Mouse (Mus musculus) layer of hippocampus, postnatal 14 days (tissue): Measurements from ENCODE around the gene Cks1b. TPM values are rescaled to one million over a fixed set of nuclear protein-coding genes. Genes with fewer than 3 reads are reported as not detected.

ENCODE experiments used
- DNase-seq, 2 experiments: peaks; one replicate each; pipeline ENCODE4 v3.0.0; 2021 to 2022; ENCODE audit warnings: low spot score in 2 of 2, mixed read lengths in 1 of 2
- long read RNA-seq, 2 experiments: library from polyadenylated mRNA; stranded (forward); transcript quantifications; one replicate each; pipeline ENCODE4 v2.0.0; 2021
- total RNA-seq, 2 experiments: library from RNA; stranded (reverse); gene quantifications; 2 replicates each; pipeline ENCODE4 v1.2.3; 2021

The Cks1b gene
- 1 to 10 TPM; 4.6 to 6.5 TPM for total RNA-seq
- long read RNA-seq, experiment 1, transcript Cks1b-201 (3 exons, 849 nt), result major isoform, 5 of 6 reads
- long read RNA-seq, experiment 1, partial matches to known transcripts, result 0 of 6 reads
- long read RNA-seq, experiment 1, other reads (novel, unspliced or antisense), result 0 of 6 reads
- long read RNA-seq, experiment 2, partial matches to known transcripts, result 1 of 6 reads
- long read RNA-seq, experiment 2, other reads (novel, unspliced or antisense), result 0 of 6 reads

DNA sequence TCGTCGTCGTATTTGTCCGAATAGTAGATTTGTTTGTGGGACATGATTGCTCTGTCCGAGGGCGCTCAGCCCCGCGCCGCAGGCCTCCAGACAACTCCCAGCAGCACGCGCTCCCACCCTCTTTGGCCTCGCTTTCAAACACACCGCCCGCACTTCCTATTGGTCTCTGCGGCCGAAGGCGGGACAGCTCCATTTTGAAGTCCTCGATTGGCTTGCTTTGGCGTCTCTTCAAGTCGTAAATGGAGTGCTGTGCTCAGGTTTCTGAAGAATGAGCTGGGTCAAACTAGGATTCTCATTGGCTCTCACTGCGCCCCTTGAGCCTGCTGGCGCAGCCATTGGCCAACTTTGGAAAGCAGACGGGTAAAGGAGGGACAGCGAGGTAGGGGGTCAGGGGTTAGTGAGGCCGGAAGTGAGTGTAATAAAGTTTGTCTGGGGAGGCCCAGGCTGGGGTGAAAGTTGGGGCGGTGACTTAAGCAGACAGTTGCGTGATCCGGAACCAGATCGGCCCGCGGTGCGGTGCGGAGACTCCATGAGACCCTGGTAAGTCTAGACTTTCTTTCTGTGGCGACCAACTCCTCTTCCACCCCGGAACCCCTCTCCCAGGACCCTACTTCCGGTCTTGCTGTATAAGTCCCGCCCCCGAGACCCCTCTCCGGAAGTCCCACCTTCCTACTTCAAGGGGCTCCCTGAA is at the start of gene Cks1b, which contains the start of gene Shc1:
Gene Cks1b, minus strand, starts transcription at position 214 of the 691 bp plus-strand sequence.
Gene Shc1, plus strand, starts transcription at position 274 of the 691 bp plus-strand sequence.
- DNase-seq, result peak; percentile 90 to 97

GRCm38 (mm10) chr3:89458965-89459807 is 41.0 kb upstream of the Cks1b start:
- DNase-seq, result peak; percentile 85 to 93

DNA sequence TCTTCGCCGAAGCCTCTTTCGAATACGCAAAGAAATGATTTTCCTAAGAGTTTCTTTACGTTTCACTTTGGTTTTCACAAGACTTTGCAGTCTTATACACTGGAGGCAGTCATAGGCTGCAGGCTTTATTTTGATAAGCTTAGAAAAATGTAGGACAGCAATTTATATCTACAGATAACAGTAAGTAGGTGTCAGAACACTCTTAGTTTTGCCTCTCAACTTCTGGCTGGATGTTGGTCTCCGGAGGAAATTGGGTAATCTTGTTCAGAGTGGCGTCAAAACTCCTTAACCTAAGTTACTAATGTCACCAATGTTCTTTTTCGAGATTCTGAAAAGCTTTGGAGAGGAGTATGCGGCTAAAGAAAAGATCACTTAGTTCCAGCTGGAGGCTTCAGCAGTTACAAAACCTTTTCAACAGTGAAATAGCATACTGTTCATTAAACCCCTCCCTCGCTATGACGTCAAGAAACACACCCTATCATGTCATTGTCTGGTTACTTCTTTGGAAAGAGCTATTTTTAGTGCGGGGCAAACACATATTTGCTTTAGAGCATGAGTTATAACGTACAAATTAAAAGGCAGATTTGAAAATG is 40.3 kb upstream of the Cks1b start:
- no peak for DNase-seq

- peak in 1 of 2 experiments; percentile 49 for DNase-seq
Observed at GRCm38 (mm10) chr3:89456726-89457665, 38.8 kb upstream of the Cks1b start.

DNA sequence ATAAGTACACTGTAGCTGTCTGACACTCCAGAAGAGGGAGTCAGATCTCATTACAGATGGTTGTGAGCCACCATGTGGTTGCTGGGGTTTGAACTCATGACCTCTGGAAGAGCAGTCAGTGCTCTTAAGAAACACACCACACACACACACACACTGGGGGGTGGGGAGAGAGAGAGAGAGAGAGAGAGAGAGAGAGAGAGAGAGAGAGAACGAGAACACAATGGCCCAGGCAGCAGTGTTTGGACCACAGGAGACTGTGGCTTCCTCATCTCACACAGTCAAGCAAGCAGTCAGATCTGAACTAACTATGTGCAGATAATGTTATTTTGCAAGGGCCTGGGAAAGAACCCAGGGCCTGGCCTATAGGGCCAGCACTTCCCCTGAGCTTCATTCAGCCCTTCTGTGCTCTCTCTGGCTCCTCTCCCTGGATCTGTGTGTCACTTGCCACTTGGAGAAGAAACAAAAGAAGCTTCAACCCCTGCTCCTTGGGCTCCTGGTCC is 37.7 kb upstream of the Cks1b start:
- no peak for DNase-seq

DNA sequence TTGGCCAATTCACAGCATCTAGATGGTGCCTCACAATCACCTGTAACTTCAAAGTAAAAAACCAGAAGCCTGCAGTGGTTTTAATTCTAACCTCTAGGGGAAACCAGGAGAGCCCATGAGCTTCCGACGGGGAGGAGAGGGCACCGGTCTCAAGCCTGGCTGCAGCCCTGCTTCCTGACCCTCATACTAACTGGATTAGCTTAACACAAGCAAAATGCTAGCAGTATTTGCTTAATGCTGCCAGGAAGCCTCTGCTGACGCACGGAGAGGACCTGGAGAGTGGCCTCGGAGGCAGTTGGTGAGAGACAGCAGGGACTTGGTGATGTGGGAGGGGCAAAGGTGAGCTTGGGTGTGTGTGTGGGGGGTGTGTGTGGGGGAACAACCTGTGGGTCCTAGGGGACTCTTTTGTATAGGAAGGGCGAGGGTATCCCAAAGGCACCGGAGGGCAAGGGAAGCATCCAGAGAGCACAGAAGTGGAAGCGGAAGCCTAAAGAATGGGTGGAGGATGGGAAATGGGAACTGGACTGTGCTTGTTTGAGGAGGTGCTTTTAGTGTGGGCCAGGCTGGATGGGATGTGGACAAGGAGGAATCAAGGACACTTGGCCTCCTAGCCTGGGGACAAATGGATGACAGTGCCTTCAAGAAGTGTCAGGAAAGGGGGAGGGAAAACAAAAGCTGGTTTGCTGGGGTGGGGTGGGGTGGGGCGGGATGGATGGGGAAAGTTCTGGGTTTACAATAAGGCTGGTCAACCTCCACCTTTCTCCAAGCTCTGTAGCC is 36.4 kb upstream of the Cks1b start, which contains the start of gene Pmvk:
Gene Pmvk, plus strand, starts transcription at position 141 of the 777 bp plus-strand sequence.
- DNase-seq, result no peak

- no peak for DNase-seq
Observed at GRCm38 (mm10) chr3:89451916-89452315, 33.7 kb upstream of the Cks1b start.

DNA sequence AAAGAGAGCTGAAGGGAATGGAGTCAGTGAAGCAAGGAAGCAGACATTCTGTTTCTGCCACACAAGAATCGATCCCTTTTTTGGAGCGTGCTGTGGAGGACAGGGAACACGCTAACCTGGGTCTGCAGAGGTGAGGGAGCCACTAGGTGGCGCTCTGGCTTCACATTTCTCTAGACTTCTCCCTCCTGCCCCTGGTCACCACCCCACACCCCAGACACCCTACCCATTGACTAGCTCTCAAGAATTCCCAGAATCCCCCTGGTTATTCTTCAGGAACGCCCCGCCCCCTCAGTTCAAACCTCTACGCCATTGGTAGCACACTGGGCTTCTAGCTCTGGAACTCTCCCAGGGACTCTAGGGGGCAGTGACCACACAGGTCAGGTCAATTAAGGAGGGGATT is 31.4 kb upstream of the Cks1b start:
- DNase-seq, result peak; percentile 50 to 58

GRCm38 (mm10) chr3:89448720-89449537 is 30.7 kb upstream of the Cks1b start:
- no peak for DNase-seq

GRCm38 (mm10) chr3:89440691-89441090 is 22.5 kb upstream of the Cks1b start:
- DNase-seq, result no peak

DNA sequence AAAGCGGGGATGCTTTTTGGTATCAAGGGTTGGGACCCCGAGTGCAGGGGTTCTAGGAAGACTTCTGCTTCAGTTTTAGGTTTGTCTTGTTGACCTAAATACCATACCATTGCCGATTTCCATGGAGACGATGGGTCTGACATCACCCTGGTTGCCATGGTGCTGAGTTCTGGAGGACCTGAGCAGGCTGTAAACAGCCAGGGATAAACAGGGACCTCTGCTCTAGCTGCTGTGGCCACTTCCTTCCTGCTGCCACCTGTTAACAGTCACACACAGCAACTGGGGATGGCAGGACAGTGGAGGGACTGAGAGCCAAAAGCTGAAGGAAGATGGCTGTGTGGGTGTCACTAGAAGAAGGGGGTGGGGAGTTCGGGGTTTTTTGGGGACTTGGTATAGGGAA is 19.1 kb upstream of the Cks1b start:
- peak in 1 of 2 experiments; percentile 61 for DNase-seq

- DNase-seq, result peak in 1 of 2 experiments; percentile 23
Observed at GRCm38 (mm10) chr3:89436176-89437113, 18.3 kb upstream of the Cks1b start, which contains the start of gene Pbxip1. Gene Pbxip1 (plus strand): TSS chr3:89436706.

GRCm38 (mm10) chr3:89435041-89435440 is 16.9 kb upstream of the Cks1b start:
- peak in 1 of 2 experiments; percentile 62 for DNase-seq

- DNase-seq, result no peak
Observed at GRCm38 (mm10) chr3:89434532-89434931, 16.3 kb upstream of the Cks1b start.

GRCm38 (mm10) chr3:89432606-89433005 is 14.4 kb upstream of the Cks1b start:
- DNase-seq, result no peak

DNA sequence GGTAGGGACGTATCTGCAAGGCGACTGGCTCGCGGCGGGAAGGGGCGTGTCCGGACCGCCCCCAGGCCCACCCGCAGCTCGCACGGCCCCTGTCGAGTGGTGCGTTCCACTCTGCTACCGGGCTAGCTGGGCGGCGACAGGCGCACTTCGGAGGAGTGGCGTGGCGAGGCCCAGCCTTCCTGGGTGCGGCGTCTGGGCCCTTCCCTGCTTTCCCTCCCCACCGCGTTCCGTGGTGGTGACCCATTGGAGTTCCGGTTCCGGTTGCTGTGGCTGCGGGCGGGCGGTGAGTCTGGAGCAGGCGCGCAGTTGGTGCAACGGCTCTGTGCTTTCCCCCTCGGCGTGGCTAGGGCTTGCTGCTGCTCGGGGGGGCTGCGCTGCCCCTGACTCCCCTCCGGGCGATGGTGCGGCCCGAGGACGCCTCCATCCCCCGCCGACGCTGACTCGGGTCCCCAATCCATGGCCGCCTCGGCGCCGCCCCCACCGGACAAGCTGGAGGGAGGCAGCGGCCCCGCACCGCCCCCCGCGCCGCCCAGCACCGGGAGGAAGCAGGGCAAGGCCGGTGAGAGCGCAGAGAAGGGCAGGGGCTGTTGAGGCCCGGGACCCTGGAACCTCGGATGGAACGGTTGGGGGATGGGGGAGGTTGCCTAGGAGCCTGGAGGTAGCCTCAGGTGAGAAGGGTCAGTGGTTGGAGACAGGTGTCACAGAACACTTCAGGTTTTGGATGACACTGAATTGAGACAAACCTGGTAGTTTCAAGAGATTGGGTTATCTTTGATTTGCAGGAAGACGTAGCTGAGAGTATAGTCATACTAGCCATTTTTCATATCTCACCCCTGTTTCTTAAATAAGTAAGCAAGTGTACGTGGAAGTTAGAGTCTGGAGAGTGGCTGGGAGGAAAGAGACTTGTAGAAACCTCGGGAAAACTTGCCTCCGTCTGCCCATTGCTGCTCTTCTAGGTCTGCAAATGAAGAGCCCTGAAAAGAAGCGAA is 12.3 kb upstream of the Cks1b start, which contains the start of gene Pygo2:
Gene Pygo2, plus strand, starts transcription at position 44 of the 989 bp plus-strand sequence.
- peak; percentile 93 to 97 for DNase-seq
